Mouse (Mus musculus): ENCODE measurements at regions not wholly inside any gene's neighbourhood (a gene's known extent, or its start where the extent isn't known, plus 50 kb on each side); places are given as distances from the start of the nearest gene placed in this dataset.

- dilution Hi-C loops (cut with MboI; ENCODE audit: extremely low pct_ligation_motif_present, extremely low pct_unique_long_range_greater_than_20kb, low sequenced_read_pairs) (no loop called here), in situ Hi-C loops (cut with MboI; ENCODE audit: low pct_ligation_motif_present, low pct_unique_long_range_greater_than_20kb, low sequenced_read_pairs) (no loop called here)
- TF ChIP-seq ZKSCAN1 (IDR thresholded peaks at IDR 0.05; ENCODE audit: borderline replicate concordance, low read depth, low read length) (no peak), CTCF (conservative IDR thresholded peaks at IDR 0.05 in 1 of 2, IDR thresholded peaks at IDR 0.05 in 1 of 2; ENCODE audit: low read depth in 2 of 2, low read length in 2 of 2) (no peak), MEF2A (IDR thresholded peaks at IDR 0.05; ENCODE audit: borderline replicate concordance, low read depth, low read length) (no peak), HCFC1 (IDR thresholded peaks at IDR 0.05; ENCODE audit: low read depth, low read length) (no peak), ZC3H11A (IDR thresholded peaks at IDR 0.05; ENCODE audit: low read depth, low read length) (no peak), MAX (IDR thresholded peaks at IDR 0.05; ENCODE audit: low read length) (no peak), ELF1 (IDR thresholded peaks at IDR 0.05; ENCODE audit: low read depth, low read length) (no peak), JUN (IDR thresholded peaks at IDR 0.05; ENCODE audit: insufficient read depth, low read depth, low read length) (no peak), MAFK (IDR thresholded peaks at IDR 0.05; ENCODE audit: insufficient replicate concordance, low read length) (no peak), USF2 (conservative IDR thresholded peaks at IDR 0.05; ENCODE audit: low read depth, low read length) (no peak), CHD2 (IDR thresholded peaks at IDR 0.05; ENCODE audit: low read length) (no peak), TCF12 (IDR thresholded peaks at IDR 0.05; ENCODE audit: low read depth, low read length) (no peak), NELFE (IDR thresholded peaks at IDR 0.05; ENCODE audit: low read depth, low read length) (no peak), POLR2A (IDR thresholded peaks at IDR 0.05; ENCODE audit: low read depth, low read length) (no peak), IRF4 (IDR thresholded peaks at IDR 0.05; ENCODE audit: low read depth, low read length) (no peak), RCOR1 (conservative IDR thresholded peaks at IDR 0.05; ENCODE audit: low read depth, low read length) (no peak), USF1 (IDR thresholded peaks at IDR 0.05; ENCODE audit: low read depth, low read length) (no peak), NRF1 (IDR thresholded peaks at IDR 0.05; ENCODE audit: low read depth, low read length) (no peak), EP300 (IDR thresholded peaks at IDR 0.05; ENCODE audit: low read length) (no peak)
- no peaks in the 10 kb centered on the region for H3K27me3 ChIP-seq (replicated peaks)
- H3K4me2 ChIP-seq (ENCODE audit: insufficient read depth, low read depth, poor library complexity, severe bottlenecking) = no peak overlapping the region
- no peak overlapping the region for H3K9ac ChIP-seq (ENCODE audit: insufficient read depth, low read depth)
- H3K36me3 ChIP-seq (replicated peaks in 1 of 2; ENCODE audit: control insufficient read depth in 1 of 2, insufficient read depth in 1 of 2, low read length in 1 of 2) = no peaks in the 10 kb centered on the region
- H3K4me3 ChIP-seq (replicated peaks in 1 of 3; ENCODE audit: low read depth in 2 of 3, low read length in 2 of 3, poor library complexity in 1 of 3) = no peak overlapping the region
- H3K79me2 ChIP-seq (replicated peaks; ENCODE audit: control insufficient read depth, extremely low read depth, insufficient read depth, poor library complexity, severe bottlenecking) = no peaks in the 10 kb centered on the region
- H3K4me1 ChIP-seq (ENCODE audit: control insufficient read depth in 1 of 2, insufficient read depth in 2 of 2) = no peaks in the 10 kb centered on the region
- DNase-seq (ENCODE audit: extremely low read depth) = no peak
- H3K27ac ChIP-seq (ENCODE audit: insufficient read depth, low read depth) = no peak overlapping the region
- no peaks in the 10 kb centered on the region for H3K9me3 ChIP-seq (replicated peaks; ENCODE audit: low read length)
These were observed 152.3 kb downstream of the Cmpk2 start for GRCm38 (mm10) chr12:26621135-26621932.

DNA sequence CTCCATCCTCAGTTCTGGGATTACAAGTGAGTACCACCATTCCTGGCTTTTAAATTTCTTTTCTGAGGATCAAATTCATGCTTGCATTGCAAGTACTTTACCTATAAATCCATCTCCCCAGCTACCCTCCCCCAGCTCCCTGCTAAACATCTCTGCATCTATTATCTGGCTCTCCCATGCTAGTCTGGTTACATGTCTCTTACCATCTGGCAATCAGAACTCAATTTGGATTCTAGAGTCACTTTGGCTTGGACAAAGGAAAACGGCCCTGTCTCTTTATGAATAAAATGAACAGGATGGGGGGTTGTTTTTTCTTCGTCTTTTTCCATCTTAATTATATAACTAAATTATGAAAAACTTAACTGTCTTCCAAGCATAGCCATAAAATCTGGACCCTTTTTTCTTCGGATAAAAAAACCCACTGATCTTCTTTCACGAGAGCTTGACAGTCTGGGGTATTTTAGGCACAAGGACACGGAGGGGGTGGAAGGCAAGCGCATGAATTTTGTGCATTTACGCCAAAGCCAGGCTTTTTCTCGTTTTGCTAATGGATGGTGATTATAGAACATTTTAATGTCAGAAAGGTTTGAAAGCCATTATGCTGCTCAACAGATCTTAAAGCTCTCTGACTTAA, 151.6 kb downstream of the Cmpk2 start:
- no peak overlapping the region for H3K4me3 ChIP-seq (replicated peaks in 1 of 3; ENCODE audit: low read depth in 2 of 3, low read length in 2 of 3, poor library complexity in 1 of 3)
- DNase-seq (ENCODE audit: extremely low read depth) = no peak

More for the DNA sequence above, 151.6 kb downstream of the Cmpk2 start:
- in situ Hi-C loops (cut with MboI; ENCODE audit: low pct_ligation_motif_present, low pct_unique_long_range_greater_than_20kb, low sequenced_read_pairs) = no loop called here
- TF ChIP-seq EP300 (IDR thresholded peaks at IDR 0.05; ENCODE audit: low read length) (no peak), TCF12 (IDR thresholded peaks at IDR 0.05; ENCODE audit: low read depth, low read length) (no peak), MEF2A (IDR thresholded peaks at IDR 0.05; ENCODE audit: borderline replicate concordance, low read depth, low read length) (no peak), NRF1 (IDR thresholded peaks at IDR 0.05; ENCODE audit: low read depth, low read length) (no peak), PAX5 (IDR thresholded peaks at IDR 0.05; ENCODE audit: low read length) (no peak), HCFC1 (IDR thresholded peaks at IDR 0.05; ENCODE audit: low read depth, low read length) (no peak), IRF4 (IDR thresholded peaks at IDR 0.05; ENCODE audit: low read depth, low read length) (no peak), TBP (conservative IDR thresholded peaks at IDR 0.05; ENCODE audit: low read depth, low read length) (no peak), ZC3H11A (IDR thresholded peaks at IDR 0.05; ENCODE audit: low read depth, low read length) (no peak), CHD1 (IDR thresholded peaks at IDR 0.05; ENCODE audit: low read depth, low read length) (no peak), NELFE (IDR thresholded peaks at IDR 0.05; ENCODE audit: low read depth, low read length) (no peak), RCOR1 (conservative IDR thresholded peaks at IDR 0.05; ENCODE audit: low read depth, low read length) (no peak), POLR2AphosphoS2 (IDR thresholded peaks at IDR 0.05; ENCODE audit: low read depth, low read length) (no peak)
- no peak overlapping the region for H3K9ac ChIP-seq (ENCODE audit: insufficient read depth, low read depth)
- H3K4me2 ChIP-seq (ENCODE audit: insufficient read depth, low read depth, poor library complexity, severe bottlenecking) = no peak overlapping the region
- H3K9me3 ChIP-seq (replicated peaks; ENCODE audit: low read length) = no peaks in the 10 kb centered on the region
- no peaks in the 10 kb centered on the region for H3K4me1 ChIP-seq (ENCODE audit: control insufficient read depth in 1 of 2, insufficient read depth in 2 of 2)
- H3K27me3 ChIP-seq (replicated peaks) = no peaks in the 10 kb centered on the region
- dilution Hi-C loops (cut with MboI; ENCODE audit: extremely low pct_ligation_motif_present, extremely low pct_unique_long_range_greater_than_20kb, low sequenced_read_pairs) = no loop called here
- H3K36me3 ChIP-seq (replicated peaks in 1 of 2; ENCODE audit: control insufficient read depth in 1 of 2, insufficient read depth in 1 of 2, low read length in 1 of 2) = no peaks in the 10 kb centered on the region
- no peaks in the 10 kb centered on the region for H3K79me2 ChIP-seq (replicated peaks; ENCODE audit: control insufficient read depth, extremely low read depth, insufficient read depth, poor library complexity, severe bottlenecking)
- H3K27ac ChIP-seq (ENCODE audit: insufficient read depth, low read depth) = no peak overlapping the region
